Mouse (Mus musculus) heart, postnatal 25 days (tissue): ENCODE measurements at regions not wholly inside any gene's neighbourhood (a gene's known extent, or its start where the extent isn't known, plus 50 kb on each side); places are given as distances from the start of the nearest gene placed in this dataset.

ENCODE experiments used
- DNase-seq: peaks from one replicate; pipeline ENCODE4 v3.0.0; 2022; ENCODE audit warnings: low spot score
- intact Hi-C: fragments of 180-260 bp; cut with DNase I; formaldehyde crosslinking; loops from one replicate; pipeline ENCODE4 v1.15.1; 2025

- intact Hi-C loops, result no loop called here
- DNase-seq, result no peak
Observed at GRCm38 (mm10) chr6:66478326-66478964, 56.7 kb upstream of the Mad2l1 start.

GRCm38 (mm10) chr6:66479576-66479975 lies 55.6 kb upstream of the Mad2l1 start:
- intact Hi-C loops, result no loop called here
- DNase-seq, result no peak

DNA sequence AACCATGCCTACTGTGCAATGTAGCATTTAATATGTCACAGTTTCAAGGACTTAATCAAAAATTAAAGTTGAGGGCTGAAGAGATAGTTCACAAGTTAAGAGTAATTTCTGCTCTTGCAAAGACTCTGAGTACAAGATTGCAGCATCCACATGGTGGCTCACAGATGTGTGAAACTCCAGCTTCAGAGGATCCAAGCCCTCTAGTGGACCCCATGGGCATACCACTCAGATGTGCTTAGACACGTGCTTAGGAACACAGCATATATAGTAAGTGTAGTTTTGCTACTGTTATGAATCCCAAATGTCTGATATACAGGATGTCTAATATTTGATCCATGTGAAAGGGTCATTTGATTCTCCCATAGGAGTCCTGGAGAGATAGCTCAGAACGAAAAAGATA lies 55.0 kb upstream of the Mad2l1 start:
- intact Hi-C loops, result no loop called here
- DNase-seq, result no peak

DNA sequence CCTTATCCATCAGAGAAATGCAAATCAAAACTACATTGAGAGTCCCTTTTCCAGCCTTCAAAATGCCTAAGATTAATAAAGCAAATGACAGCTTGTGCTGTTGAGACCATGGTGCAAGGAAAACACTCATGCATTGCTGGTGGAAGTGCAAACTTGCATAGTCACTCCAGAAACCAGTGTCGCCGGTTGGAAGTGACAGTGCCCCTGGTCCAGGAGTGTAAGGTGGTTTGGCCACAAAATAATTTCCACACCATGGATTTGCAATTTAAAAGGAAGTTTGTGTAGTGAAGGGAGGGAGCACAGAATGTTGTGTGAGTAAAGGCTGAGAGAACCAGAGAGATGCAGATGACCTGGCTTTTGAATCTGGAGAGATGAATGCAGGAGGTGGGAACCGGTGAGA lies 52.4 kb upstream of the Mad2l1 start:
- no peak for DNase-seq
- intact Hi-C loops, result no loop called here
